Mouse (Mus musculus) gastrocnemius, postnatal 4 days (tissue): ENCODE results near the gene Ift80. TPM values are rescaled to one million over a fixed set of nuclear protein-coding genes. Genes with fewer than 3 reads are reported as not detected.
"Not testable (repeated sequence)": the region's sequence is repeated elsewhere in the genome, so short reads cannot be mapped to it uniquely, and the experiment has no call there.

Experiments
- DNase-seq, 2 experiments: peaks; one replicate each; pipeline ENCODE4 v3.0.0; 2021 to 2022; ENCODE audit warnings: low spot score in 2 of 2, mixed read lengths in 2 of 2
- long read RNA-seq, 2 experiments: library from polyadenylated mRNA; stranded (forward); transcript quantifications; one replicate each; pipeline ENCODE4 v2.0.0; 2021
- total RNA-seq, 2 experiments: library from RNA; stranded (reverse); gene quantifications; 2 replicates each; pipeline ENCODE4 v1.2.3; 2021

Ift80 gene
- total RNA-seq: 10 to 100 TPM; 11.6 to 12.9 TPM
- long read RNA-seq, experiment 1, full-length matches to known transcripts: 2 of 3 reads
- long read RNA-seq, experiment 1, partial matches to known transcripts: 1 of 3 reads
- long read RNA-seq, experiment 1, other reads (novel, unspliced or antisense): 0 of 3 reads
- long read RNA-seq, experiment 2, full-length matches to known transcripts: 4 of 8 reads
- long read RNA-seq, experiment 2, partial matches to known transcripts: 2 of 8 reads
- long read RNA-seq, experiment 2, other reads (novel, unspliced or antisense): 2 of 8 reads

- peak; percentile 89 to 96 for DNase-seq
Measured at GRCm38 (mm10) chr3:69004437-69005337, at the start of gene Ift80, which contains the start of gene Smc4. TSS of gene Ift80 (minus strand) at chr3:69004570. TSS of gene Smc4 (plus strand) at chr3:69004738.

GRCm38 (mm10) chr3:69051894-69052293 is 47.5 kb upstream of the Ift80 start:
- DNase-seq: no peak

- no peak for DNase-seq
Measured at GRCm38 (mm10) chr3:69049011-69049410, 44.6 kb upstream of the Ift80 start.

DNA sequence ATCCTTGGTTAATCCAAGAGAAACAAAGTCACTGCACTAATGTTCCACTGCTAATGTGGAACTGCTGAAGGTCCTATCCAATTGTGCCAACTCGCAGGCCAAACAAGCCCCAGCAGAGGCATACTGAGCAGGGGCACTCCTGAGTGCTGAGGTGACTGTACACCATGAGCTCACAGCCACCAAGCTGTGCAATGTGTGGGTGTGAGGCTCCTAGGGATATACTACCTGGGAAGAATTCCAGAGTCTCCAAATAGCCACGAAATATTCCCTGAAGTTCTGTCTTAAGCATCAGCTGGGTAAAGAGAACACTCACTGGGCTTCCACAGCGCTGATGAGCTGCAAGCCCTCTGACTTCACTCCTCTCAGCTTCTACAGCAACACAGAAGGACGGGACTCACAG is 43.3 kb upstream of the Ift80 start:
- no peak for DNase-seq

DNA sequence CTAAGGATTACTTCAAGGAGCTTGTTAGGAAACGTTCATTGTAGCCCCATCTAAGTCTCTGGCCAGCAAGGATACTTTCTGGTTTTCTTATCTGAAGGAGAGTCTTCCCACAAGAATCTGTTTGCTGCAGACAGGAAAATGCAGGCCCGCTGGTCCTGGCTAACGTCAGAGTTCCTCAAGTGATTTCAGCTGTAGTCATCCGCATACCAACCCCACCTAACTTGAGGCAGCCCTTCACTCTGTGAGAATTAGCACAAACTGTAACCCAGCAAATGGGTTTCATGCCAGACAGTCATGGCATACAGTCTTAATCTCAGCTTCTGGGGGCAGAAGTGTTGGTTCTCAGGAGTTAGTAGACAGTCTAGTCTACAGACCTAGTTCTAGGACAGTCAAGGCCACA is 42.1 kb upstream of the Ift80 start:
- no peak for DNase-seq

GRCm38 (mm10) chr3:69045750-69046149 is 41.4 kb upstream of the Ift80 start:
- no peak for DNase-seq

- DNase-seq: no peak
Measured at GRCm38 (mm10) chr3:69045400-69045703, 41.0 kb upstream of the Ift80 start.

DNA sequence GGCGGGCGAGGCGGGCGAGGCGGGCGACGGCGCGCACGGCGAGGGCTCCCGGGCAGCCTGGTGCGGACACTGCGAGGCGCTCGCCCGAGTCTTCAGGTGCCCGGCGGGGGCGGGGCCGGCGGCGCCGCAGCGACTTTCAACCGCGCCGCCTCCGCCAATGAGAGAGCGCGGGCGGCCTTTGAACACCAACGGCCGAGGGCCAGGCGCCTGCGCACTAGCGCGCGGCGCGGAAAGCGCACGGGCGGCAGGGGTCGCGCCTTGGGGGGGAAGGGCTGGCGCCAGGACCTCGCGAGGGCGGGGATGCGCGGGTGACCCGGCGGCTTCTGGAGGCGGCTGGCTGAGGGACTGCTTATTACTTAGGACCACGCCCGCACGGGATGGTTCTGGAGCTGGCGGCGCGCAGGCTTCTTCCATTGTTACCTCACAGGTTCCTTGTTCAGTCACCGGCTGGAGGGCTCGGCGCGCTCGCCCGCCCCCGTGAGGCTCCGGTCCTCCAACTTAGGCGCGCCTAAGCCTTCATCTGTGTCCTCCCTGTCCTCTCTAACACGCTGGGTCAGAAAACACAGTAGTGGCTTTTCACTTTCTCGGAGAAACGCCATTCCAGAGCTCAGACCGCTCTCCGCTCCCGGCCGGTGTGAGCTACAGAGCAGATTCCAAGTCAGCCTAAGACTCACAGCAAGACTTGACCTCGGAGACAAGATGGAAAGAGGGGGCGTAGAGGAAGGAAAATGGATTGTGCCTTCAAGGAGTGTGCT is 40.5 kb upstream of the Ift80 start, which contains the start of gene Trim59:
Gene Trim59, minus strand, starts transcription at position 111 of the 755 bp plus-strand sequence.
- DNase-seq: peak; percentile 79 to 88

GRCm38 (mm10) chr3:69044167-69044591 is 39.8 kb upstream of the Ift80 start:
- DNase-seq: no peak

DNA sequence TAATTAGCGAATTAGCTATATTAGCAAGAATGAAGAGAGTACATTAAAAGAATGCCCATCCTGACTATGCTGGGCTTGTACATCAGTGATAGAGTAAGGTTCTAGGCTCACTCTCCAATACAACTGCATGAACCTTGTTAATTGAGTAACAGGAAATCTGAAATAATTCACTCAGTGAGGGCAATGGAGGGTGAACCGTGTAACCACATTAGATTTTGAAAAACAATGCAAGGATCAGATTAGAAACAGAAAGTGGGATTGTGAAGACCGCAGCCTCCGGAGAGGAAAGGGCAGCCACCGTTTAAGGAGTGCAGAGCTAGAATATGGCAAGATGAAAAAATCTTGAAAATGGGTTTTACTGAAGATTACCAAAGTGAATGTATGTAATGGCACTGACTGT is 36.9 kb upstream of the Ift80 start:
- DNase-seq: no peak

- no peak for DNase-seq
Measured at GRCm38 (mm10) chr3:69040105-69040504, 35.7 kb upstream of the Ift80 start.

GRCm38 (mm10) chr3:69026133-69026783 is 21.9 kb upstream of the Ift80 start:
- DNase-seq: no peak

- no peak for DNase-seq
Measured at GRCm38 (mm10) chr3:69020764-69021163, 16.4 kb upstream of the Ift80 start.

GRCm38 (mm10) chr3:69020285-69020684 is 15.9 kb upstream of the Ift80 start:
- DNase-seq: no peak

GRCm38 (mm10) chr3:69018635-69019034 is 14.3 kb upstream of the Ift80 start:
- not testable (repeated sequence) for DNase-seq

GRCm38 (mm10) chr3:69017181-69017580 is 12.8 kb upstream of the Ift80 start:
- no peak for DNase-seq

DNA sequence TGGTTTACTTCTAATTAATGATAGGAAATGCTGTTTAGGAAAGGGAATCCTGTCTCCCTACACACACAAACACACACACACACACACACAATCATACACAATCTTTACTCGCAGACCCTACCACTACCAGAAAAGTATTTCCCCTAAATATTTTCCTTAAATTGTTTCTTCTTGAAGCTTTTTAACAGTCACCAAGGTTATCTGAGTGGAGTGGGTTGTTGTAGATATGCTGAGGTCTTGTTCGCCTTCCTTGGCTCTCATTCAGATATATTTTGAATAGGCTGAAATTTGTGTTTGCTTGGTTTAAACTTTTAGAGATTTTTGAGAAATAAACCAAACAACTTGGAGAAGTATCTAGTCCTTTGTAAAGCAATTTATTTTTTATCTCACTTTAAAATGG is 4.5 kb upstream of the Ift80 start:
- no peak for DNase-seq

GRCm38 (mm10) chr3:69006246-69006760 is 1.9 kb upstream of the Ift80 start:
- DNase-seq: no peak

DNA sequence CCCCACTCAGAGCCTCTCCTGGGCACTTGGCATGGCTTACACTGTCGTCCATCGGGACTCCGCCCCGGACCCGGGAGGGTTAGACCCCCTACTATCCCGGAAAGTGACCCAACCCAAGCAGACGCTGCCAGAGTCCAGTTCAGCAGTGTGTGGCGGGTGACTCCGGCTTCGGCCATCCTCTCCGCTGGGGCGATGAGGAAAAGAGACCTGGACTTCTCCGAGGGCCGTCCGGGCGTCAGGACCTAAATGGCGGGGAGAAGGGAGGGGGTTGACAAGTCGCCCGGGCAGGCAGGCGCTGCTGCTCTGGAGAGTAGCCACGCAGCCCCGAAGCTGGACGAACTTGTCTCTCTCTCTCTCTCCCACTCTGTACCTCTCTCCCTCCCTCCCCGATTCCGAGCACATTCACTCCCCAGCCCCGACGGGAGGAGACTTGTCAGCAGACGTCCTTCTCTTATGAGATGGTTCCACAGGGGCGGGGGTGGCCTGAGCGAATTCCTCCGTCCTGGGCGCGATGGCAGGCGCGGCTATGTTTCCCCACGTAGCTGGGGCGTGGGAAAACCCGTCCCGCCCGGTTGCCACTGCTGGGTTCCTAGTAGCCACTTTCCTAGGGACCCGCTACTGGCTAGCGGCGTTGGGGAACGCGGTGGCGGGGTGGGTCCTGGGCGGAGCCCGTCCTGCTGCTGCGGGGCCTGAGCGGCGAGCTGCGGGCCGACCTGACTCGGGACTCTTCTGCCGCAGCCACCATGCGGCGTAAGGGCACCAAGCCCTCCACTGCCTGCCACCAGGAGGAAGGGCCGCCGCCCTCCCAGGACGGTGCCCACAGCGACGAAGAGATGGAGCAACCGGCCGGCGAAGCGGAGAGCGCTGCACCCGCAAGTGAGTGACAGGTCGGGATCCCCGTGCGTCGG is 1.2 kb upstream of the Ift80 start:
- DNase-seq: peak; percentile 46 to 69

DNA sequence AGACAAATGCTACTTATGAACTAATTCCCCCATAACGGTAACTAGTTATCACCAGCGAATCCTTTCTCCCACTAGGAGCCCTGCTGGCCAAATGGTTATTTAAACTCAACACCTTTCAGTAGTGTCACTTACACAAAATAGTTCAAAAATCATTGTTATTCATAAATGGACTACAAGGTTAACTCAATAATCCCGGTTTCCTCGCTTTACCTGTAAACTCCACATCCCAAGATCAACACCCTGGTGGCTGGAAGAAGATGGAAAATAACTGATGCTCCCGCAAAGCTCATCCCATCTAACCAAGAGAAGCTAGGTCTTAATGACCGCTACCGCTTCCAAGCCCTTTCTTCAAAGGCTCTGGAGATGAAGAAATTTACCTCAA is 324 bp downstream of the Ift80 start:
- DNase-seq: no peak
